Mouse (Mus musculus): ENCODE results near the gene Cd247. TPM values are rescaled to one million over a fixed set of nuclear protein-coding genes. Genes with fewer than 3 reads are reported as not detected.

The Cd247 gene
- total RNA-seq, 2 experiments from 2014 or later = not detected

DNA sequence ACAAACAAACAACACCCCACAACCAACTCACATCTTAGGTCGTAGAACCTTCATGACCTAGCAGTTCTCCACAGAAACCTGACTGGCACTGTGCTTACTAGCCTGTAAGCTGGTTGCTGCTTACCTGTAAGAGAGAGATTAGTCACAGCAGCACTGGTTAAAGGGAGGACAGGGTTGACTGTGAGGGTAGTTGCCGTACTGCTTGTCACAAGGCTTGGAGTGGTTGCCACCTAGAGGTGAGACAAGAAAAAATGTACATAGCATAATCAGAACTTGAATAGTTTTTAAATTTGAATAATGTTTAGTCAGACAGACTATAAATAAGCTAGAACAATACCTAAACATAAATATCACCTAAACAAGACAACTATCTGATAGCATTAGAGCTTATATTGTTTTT, 103.2 kb downstream of the Cd247 start:
- no peak for DNase-seq (ENCODE audit: extremely low spot score in 1 of 2, low spot score in 1 of 2)

DNA sequence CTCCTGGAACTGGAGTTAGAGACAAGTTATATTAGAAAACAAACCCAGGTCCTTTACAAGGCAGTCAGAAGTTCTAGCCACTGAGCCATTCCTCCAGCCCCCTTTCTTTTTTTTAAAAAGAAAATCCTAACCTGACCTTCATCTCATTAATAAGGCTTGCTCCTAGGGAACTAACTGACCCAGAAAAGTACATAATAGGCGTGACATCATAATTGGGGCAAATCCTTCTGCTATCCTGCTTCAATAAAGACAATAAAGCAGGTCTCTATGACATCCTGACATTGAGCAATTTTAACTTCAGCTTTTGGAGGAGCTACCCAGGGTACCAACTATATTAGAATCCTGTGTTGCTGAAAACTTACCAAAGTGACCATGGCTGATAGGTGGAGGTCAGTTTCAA, 115.1 kb downstream of the Cd247 start:
- DNase-seq (ENCODE audit: extremely low spot score in 1 of 2, low spot score in 1 of 2) = no peak

DNA sequence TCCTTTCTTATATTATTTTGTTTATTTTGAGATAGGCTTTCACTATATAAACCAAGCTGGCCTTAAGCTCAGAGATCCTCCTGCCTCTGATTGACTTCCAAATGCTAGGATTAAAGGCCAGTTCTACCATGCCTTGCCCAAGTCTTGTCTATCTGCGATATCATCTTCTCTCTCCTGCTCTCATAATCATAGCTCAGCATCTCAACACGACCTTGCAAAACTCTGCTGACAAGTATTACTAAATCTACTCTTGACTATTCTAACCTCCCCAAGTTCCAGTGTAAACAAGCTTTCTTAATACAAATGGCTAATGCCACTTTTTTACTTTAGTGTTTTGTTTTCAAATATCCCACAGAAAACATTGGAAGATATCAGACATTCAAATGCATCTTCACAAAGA, 119.7 kb downstream of the Cd247 start:
- no peak for DNase-seq (ENCODE audit: extremely low spot score in 1 of 2, low spot score in 1 of 2)

DNA sequence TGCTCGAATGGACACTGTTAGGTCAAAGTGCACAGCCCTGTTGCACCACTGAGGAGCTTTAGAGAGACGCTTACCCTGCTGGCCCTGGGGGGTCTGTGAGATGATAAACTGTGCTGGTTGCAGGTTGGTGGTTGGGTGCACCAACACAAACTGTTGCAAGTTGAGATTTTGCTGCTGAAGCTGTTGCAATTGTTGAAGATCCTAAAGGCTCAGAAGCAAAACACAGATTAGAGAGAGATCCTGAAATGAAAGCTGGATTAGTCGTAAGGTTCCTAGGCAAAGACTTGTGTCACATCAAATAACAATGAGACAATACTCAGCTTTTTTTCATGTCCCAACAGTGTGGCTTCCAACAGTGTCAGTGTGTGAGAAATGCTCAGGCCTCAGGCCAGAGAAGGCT, 120.3 kb downstream of the Cd247 start:
- DNase-seq (ENCODE audit: extremely low spot score in 1 of 2, low spot score in 1 of 2) = no peak

DNA sequence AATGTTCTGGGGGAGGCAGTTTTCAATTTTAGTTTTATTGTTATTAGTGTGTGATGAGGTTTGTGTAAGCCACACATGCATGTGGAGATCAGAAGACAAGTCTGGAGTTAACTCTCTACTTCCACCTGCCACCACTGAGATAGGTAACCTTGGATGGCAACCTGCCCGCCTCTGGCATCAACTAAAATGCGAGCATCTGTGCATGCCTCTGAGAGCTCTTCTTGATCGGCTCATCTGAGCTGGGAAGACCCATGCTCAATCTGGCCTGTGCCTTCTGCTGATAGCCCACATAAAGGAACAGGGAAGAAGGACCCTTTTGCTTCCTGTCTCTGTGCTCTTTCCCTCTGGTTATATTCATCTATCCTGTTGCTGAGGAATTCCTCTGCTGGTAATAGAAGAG, 121.0 kb downstream of the Cd247 start:
- no peak for DNase-seq (ENCODE audit: extremely low spot score in 1 of 2, low spot score in 1 of 2)

DNA sequence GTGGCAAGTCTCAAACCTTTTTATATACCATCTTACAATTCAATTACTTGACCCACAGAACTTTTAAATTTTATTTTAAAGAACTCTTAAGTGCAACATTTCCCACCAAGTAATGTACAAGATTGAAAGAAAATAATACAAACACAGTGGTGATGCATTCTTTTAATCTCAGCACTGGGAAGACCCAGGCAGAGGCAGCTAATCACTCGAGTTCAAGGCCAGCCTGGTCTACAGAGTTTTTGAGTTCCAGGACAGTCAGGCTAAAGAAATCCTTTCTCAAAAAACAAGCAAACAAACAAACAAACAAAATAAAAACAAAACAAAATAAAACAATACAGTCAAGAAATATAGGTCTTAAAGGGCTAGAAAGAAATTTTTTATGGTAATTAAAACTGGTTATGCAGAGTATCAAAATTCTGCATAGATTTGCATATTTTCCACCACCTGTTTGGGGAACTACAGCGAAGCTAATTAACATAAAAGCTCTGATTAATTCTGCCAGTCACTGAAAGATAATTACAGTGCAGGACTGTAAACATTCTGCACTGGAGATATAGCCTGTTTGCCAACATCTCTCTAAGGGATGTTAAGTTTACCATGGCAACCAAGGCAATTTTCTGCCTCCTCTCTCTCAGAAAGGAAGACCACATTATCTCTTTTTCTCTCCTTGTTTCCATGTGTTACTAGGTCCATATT, 125.4 kb downstream of the Cd247 start:
- no peak for DNase-seq (ENCODE audit: extremely low spot score in 1 of 2, low spot score in 1 of 2)

DNA sequence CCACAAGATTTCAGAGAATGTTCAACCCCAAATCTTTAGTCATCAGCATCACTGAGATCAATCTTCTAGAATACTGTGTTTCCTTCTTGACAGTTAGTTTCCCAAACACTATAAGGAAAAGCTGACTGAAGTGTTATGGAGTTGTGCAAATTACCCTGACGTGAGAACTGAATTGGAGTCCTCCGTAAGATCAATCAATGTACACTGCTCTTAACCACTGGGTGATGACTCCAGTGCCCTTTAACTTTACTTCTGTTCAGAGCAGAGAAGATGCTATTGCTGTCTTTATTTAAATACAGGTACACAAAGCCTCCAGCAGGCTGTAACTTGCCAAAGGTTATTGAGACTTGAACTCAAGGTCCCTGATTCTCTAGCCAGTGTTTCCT, 125.9 kb downstream of the Cd247 start:
- no peak for DNase-seq (ENCODE audit: extremely low spot score in 1 of 2, low spot score in 1 of 2)

DNA sequence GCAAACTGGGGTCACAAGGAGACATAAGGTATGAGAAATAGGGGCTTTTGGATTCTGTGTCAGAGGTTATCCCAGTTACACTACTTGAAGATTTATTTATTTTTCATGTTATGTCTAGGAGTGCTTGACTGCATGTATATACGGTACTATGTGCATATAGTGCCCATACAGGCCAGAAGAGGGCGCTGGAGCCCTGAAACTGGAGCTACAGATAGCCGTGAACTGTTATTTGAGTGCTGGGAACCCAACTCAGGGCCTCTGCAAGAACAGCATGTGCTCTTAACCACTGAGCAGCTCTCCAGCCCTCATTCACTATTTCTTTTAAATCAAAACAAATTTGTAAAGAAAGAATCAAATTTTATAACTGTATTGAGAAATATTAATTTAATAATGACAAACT, 132.5 kb downstream of the Cd247 start:
- DNase-seq (ENCODE audit: extremely low spot score in 1 of 2, low spot score in 1 of 2) = no peak

DNA sequence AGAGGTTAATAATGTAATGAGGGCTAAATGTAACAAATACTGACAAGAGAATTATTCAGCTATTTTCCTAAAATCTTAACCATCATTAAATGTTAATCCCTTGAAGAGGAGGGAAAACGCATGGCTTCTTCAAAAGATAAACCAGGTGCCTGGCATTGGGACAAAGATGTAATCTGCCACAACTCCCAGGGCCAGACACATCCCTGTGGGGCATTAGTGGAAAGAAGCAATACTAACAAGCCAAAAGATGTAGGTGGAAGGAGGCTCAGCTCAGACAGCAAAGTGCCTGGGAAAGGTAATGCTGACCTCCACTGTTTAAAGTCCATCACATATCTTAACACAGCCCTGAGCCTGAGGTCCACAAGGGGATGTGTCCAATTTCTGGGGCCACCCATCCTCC, 134.0 kb downstream of the Cd247 start:
- DNase-seq (ENCODE audit: extremely low spot score in 1 of 2, low spot score in 1 of 2) = no peak

DNA sequence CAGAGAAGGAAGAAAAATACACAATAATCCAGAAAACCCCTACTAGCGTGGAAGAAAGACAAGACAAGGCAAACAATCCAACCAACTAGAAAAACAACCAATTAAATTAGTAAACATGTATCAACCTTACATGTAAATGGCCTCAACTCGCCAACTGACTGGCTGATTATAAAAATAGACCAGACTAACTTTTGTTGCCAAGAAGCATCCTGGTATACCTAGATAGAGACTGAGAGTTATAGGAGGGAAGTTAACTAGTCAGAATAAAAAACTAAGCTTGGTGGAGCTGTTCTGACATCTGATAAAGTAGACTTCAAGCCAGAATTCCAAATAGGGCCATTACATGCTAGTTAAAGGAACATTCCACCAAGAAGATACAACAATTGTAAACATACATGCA, 136.7 kb downstream of the Cd247 start:
- no peak for DNase-seq (ENCODE audit: extremely low spot score in 1 of 2, low spot score in 1 of 2)

Other genes starting within 250 kb of the Cd247 start
- 10 to 100 TPM; 47.8 to 51.6 TPM for gene Mpzl1, start 154.1 kb upstream of the Cd247 start, total RNA-seq (2021)
- 1 to 10 TPM; 4.3 to 4.8 TPM for gene Rcsd1, start 78.9 kb upstream of the Cd247 start, total RNA-seq (2021)
- gene Creg1, start 24.9 kb upstream of the Cd247 start, total RNA-seq (2021) = 10 to 100 TPM; 26.1 to 28.7 TPM
- gene Pou2f1, start 214.0 kb downstream of the Cd247 start, total RNA-seq (2021) = 10 to 100 TPM; 14.5 to 21.8 TPM

All from layer of hippocampus, postnatal 25 days (tissue).